Mouse (Mus musculus) adipocyte (in vitro differentiated cells): ENCODE results near the gene Gucy2e.

Source experiments
- DNase-seq: peaks from one replicate; pipeline ENCODE4 v3.0.0-alpha.2; 2016; ENCODE audit warnings: low spot score

Gucy2e gene

GRCm38 (mm10) chr11:69174722-69175121 lies 62.1 kb downstream of the Gucy2e start:
- DNase-seq = no peak

- DNase-seq = no peak
Measured at GRCm38 (mm10) chr11:69172606-69173005, 64.2 kb downstream of the Gucy2e start.

- peak; percentile 89 for DNase-seq
Measured at GRCm38 (mm10) chr11:69171626-69172025, 65.2 kb downstream of the Gucy2e start.

DNA sequence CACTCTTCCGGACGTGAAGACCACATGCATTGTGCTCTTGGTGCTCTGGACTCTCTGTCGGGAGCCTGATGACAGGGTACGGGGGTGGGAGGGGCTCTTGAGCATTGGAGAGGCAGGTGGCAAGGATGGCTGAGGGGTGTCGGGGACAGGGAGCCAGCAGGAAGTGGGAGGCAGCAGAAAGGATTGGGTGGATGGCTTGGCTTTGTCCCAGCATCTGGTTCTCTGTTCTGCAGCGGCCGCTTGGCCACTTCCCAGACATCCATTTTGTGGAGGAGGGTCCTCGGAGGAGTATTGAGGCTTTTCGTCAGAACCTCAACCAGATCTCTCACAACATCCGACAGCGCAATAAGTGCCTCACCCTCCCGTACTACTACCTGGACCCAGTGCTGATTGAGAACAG lies 67.5 kb downstream of the Gucy2e start:
- no peak for DNase-seq
